Mouse (Mus musculus): ENCODE measurements around the gene Fam53b.

DNA sequence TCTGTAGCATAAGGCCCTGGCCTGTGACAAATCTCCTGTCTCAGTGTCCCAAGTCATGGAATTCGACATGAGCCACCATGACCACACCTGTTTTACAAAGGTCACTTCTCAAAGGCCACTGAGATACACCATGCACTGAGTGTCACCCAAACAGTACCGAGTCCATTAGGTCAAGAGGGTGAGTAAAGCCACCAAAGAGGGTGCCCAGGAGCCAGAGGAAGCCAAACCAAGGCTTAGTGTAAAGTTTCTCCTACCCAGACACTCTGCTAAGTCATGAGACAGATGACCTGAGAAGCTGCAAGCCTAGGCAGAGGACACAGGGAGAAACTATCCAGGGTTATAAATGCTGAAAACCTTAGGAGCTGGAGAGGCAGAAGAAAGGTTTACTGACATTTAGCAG, 52.3 kb downstream of the Fam53b start:
- TF ChIP-seq EP300 (IDR thresholded peaks at IDR 0.05; ENCODE audit: low read depth) (no peak), CTCF (IDR thresholded peaks at IDR 0.05; ENCODE audit: low read depth) (no peak)
